Mouse (Mus musculus) liver, postnatal 0 days (tissue): Measurements from ENCODE around the gene Filip1l.

Experiments
- CTCF ChIP-seq: sonication (generic); IDR thresholded peaks from 2 replicates; pipeline ENCODE4 v1.5.1; 2016; ENCODE audit warnings: antibody characterized with exemption, low read depth
- EP300 ChIP-seq: IDR thresholded peaks from 2 replicates; pipeline ENCODE4 v1.6.1; 2016; ENCODE audit warnings: antibody characterized with exemption, low read depth, mild to moderate bottlenecking

DNA sequence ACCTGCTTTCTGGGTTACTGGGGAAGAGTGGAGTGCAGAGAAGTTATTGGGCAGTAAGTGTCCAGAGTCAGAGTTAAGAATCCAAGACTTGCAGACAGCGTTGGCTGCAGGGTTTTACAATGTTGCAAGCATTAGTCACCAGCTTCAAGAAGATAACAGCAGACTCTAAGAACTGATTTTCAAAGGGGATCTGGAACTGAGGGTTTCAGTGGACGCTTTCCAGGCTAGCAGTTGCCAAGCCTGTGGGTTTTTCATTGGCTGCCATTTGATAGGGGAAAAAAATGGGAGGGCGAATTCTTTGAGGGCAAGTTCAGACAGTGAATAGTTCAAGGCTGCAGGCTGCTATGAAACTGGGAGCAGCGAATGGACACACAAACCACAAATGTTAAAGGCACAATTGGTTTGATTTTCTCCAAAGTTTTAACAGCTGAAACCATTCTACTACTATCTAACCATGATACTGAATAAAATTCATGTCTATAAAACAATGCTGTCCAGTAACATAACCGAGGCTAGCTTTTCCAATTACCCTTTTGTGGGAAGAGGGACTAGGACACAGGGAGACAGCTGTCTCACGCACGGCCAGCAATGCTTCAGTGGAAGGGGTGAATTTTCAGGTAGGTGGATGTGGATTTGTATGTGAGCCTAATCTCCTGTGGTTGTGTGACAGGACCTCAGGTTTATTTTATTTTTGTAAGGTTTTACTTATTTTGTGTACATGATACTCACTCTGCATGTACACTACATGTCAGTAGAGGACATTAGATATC, 74.8 kb downstream of the Filip1l start:
- no peak for TF ChIP-seq CTCF
- TF ChIP-seq EP300, result no peak
